Mouse (Mus musculus) hindbrain, postnatal 0 days (tissue): Measurements from ENCODE around the gene Acox1. TPM values are rescaled to one million over a fixed set of nuclear protein-coding genes. Genes with fewer than 3 reads are reported as not detected.

ENCODE experiments used
- ATAC-seq: fragments of 200-750 bp; cut with Nextera tagmentation; 2 replicates; pipeline ENCODE4 v1.8.0; 2017; ENCODE audit warnings: mild to moderate bottlenecking, moderate TSS enrichment, moderate library complexity
- DNase-seq: peaks from one replicate; pipeline ENCODE4 v3.0.0-alpha.2; 2015; ENCODE audit warnings: low spot score
- H3K27ac ChIP-seq: fragments of 300-500 bp; sonication (generic); 2 replicates; pipeline ENCODE4 v1.5.1; 2014; ENCODE audit warnings: mild to moderate bottlenecking
- H3K27me3 ChIP-seq: fragments of 300-500 bp; sonication (generic); 2 replicates; pipeline ENCODE4 v1.6.1; 2014; ENCODE audit warnings: low read length, mixed read lengths; ENCODE audit not compliant: insufficient read depth
- H3K36me3 ChIP-seq: fragments of 300-500 bp; sonication (generic); 2 replicates; pipeline ENCODE4 v1.6.1; 2014; ENCODE audit warnings: low read length, mixed read lengths; ENCODE audit not compliant: insufficient read depth
- H3K4me1 ChIP-seq: fragments of 300-500 bp; sonication (generic); 2 replicates; pipeline ENCODE4 v1.6.1; 2014; ENCODE audit warnings: antibody characterized with exemption, low read length, mixed read lengths; ENCODE audit not compliant: insufficient read depth
- H3K4me2 ChIP-seq: fragments of 300-500 bp; sonication (generic); 2 replicates; pipeline ENCODE4 v1.6.1; 2014; ENCODE audit warnings: low read depth, mild to moderate bottlenecking, low read length, moderate library complexity, mixed read lengths
- H3K4me3 ChIP-seq: fragments of 300-500 bp; sonication (generic); 2 replicates; pipeline ENCODE4 v1.5.1; 2014; ENCODE audit warnings: low read length
- H3K9ac ChIP-seq: fragments of 300-500 bp; sonication (generic); replicated peaks from 2 replicates; pipeline ENCODE4 v1.6.1; 2014; ENCODE audit warnings: mild to moderate bottlenecking, low read length, moderate library complexity, mixed read lengths
- H3K9me3 ChIP-seq: fragments of 300-500 bp; sonication (generic); 2 replicates; pipeline ENCODE4 v1.6.1; 2016; ENCODE audit warnings: low read length, mixed read lengths
- CTCF ChIP-seq: IDR thresholded peaks from 2 replicates; pipeline ENCODE4 v1.5.1; 2016; ENCODE audit warnings: antibody characterized with exemption, control low read depth, low read depth
- WGBS: fragments of 180-500 bp; shearing (Covaris S2); extraction: QIAGEN DNeasy Blood & Tissue Kit; methylation state at CpG from one replicate; pipeline ENCODE4 v1.1.7; 2014; 5-methylcytosine and 5-hydroxymethylcytosine counted together
- polyA plus RNA-seq: library from polyadenylated mRNA; unstranded; fragments of >200 nt; fragmentation: Nextera tagmentation; extraction: Ambion mirVana; gene quantifications from 2 replicates; pipeline ENCODE4 v1.2.1, GENCODE M21; 2015
- total RNA-seq: library from RNA; depleted of rRNA; stranded (reverse); fragments of >200 nt; gene quantifications from 2 replicates; pipeline ENCODE4 v1.2.3, GENCODE M21; 2014; rRNA removed

The Acox1 gene
- total and polyA plus RNA-seq, 2 experiments from 2014 or later = 65.0 to 112 TPM

DNA sequence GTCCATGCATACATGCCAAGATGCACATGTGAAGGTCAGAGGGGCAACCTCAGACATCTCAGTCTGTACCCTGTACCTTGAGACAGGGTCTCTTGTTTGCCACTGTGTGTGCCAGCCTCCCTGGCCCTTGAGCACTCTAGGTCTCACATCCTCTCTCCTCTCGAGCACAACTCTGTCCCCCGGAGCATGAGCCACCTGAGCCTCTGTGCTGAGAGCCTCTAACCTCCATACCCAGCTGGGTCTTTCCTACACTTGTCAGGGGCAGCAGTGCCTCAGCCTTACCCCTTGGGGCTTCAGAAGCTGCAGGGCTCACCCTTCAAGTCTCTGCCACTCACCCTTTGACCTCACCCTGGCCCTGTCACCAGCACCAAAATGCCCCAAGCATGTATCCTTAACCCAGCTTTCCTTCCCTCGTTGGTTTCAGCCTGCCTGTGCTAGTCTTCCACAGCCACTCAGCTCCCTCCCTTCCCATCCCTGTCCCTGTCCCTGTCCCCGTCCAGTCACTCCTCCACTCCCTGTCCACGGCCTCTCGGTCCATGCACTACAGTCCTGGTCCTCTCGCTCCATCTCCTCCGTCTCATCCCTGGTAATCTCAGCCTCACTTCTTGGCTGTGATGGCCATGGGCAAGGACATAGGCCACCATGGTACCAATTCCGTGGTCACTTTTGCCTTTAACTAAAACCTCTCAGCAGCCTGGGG lies 69.6 kb downstream of the Acox1 start:
- ATAC-seq (no peak), DNase-seq (no peak)
- peak overlapping the region; percentile 65 for H3K4me2 ChIP-seq
- H3K36me3 ChIP-seq = peaks cover 14% of the 10 kb centered on the region
- peak overlapping the region; percentile 91; the same call in 1 of the 2 replicates for H3K27ac ChIP-seq
- no peak overlapping the region for H3K4me3 ChIP-seq
- WGBS = 78% methylated on average over 9 of the region's 9 CpGs
- no peaks in the 10 kb centered on the region for H3K27me3 ChIP-seq
- peak overlapping the region; percentile 68; the same call in 1 of the 2 replicates for H3K9ac ChIP-seq
- no peak for TF ChIP-seq CTCF
- no peaks in the 10 kb centered on the region for H3K9me3 ChIP-seq
- peaks cover 20% of the 10 kb centered on the region for H3K4me1 ChIP-seq

DNA sequence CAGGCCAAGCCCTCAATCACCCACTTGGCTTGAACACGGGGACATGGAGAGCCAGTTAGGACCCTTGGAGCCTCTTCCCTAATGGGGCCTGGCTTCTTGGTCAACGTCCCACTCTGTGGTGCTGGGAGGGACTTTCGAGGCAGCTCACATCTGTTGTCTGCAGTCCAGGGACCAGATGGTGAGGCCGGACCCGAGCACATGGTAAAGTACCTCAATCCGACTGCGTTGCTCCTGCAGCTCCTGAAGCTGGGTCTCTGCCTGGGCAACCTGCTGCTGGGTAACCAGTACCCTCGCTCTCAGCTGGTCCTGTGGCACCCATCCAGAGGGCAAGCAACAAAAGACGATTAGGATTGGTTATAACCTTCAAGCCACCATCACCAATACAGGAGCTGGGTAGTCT lies 70.9 kb downstream of the Acox1 start:
- ATAC-seq (no peak; the same call in 1 of the 2 replicates), DNase-seq (peak; percentile 65)
- Histone ChIP-seq H3K4me2 (no peak overlapping the region), H3K27ac (peak overlapping the region; percentile 58; the same call in 1 of the 2 replicates), H3K9me3 (no peaks in the 10 kb centered on the region), H3K4me1 (peaks cover 20% of the 10 kb centered on the region), H3K9ac (no peak overlapping the region), H3K36me3 (peaks cover 14% of the 10 kb centered on the region), H3K4me3 (no peak overlapping the region), H3K27me3 (no peaks in the 10 kb centered on the region)
- TF ChIP-seq CTCF = no peak
- 42% methylated on average over 9 of the region's 9 CpGs for WGBS

DNA sequence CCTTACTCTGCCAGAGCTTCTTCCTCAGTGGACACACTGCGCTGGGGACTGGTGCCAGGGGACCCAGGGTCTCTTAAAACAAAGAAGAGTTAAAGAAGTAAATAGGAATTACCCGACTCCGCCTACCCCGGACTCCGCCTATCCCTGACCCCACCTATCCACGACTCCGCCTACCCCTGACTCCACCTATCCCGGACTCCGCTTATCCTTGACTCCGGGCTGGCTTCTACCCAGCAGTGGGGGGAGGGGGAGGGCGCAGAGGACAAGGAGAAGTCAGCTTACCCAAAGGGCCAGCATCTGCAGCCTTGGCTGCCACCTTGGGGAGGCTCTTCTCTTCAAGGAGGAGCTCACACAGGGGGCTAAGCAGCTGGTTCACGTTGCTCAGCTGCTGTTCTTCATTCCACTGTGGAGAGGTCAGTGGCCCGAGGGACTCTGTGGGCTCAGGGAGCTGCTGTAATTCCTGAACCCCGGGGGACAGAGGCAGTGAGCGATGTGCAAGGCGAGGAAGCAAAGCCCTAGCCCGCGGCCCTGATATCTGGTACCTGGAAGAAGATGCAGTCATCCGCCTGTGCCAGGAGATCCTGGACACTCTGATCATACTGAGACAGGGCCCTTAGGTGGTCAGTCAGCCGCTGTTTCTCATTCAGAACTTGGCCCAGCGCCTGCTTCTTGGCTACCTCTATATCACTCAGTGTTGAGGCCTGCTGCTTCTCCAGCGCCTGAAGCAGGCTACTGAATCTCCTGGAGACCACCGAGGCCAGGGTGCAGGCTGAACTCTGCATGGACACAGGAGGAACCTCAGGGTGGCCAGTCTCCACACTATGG lies 71.5 kb downstream of the Acox1 start, which contains the start of gene Trim47:
Gene Trim47 (minus strand): TSS at position 55 of the 825 bp plus-strand sequence.
- TF ChIP-seq CTCF = no peak
- Histone ChIP-seq H3K9ac (no peak within 1 kb of the TSS), H3K27ac (peak within 1 kb of the TSS; percentile 58; the same call in 1 of the 2 replicates)

DNA sequence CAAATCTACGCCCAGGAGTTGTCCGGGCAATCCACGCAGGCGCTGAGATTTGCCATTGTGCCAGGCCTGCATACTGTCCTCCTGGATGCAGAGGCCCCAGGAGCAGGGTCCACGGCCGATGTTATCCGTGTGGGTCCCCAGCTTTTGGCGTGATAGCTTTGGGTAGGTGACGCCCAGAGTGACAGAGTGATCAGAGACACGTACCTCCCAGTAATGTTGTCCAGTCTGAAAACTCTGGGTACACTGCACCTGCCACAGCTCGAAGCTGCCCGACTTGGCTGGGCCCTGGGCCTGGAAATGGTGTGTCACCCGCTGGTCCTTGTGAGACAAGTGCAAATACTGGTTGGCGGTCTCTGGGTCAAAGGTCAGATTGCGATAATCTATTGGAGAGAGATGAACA lies 72.6 kb downstream of the Acox1 start:
- TF ChIP-seq CTCF = no peak
- Histone ChIP-seq H3K4me2 (no peak overlapping the region), H3K27me3 (no peaks in the 10 kb centered on the region), H3K4me1 (peaks cover 18% of the 10 kb centered on the region), H3K9me3 (no peaks in the 10 kb centered on the region), H3K9ac (no peak overlapping the region), H3K4me3 (no peak overlapping the region), H3K36me3 (peaks cover 11% of the 10 kb centered on the region; the same call in 1 of the 2 replicates), H3K27ac (no peak overlapping the region)
- 94% methylated on average over 15 of the region's 15 CpGs for WGBS
- no peak for ATAC-seq
- DNase-seq = no peak

More for the DNA sequence above, 71.5 kb downstream of the Acox1 start, which contains the start of gene Trim47:
- Histone ChIP-seq H3K4me3 (no peak within 1 kb of the TSS), H3K9me3 (no peaks in the 10 kb centered on the region), H3K27me3 (no peaks in the 10 kb centered on the region), H3K4me2 (0 out of 2 replicates have a peak within 1 kb of the TSS, but pooled peaks have one; percentile 5), H3K4me1 (peaks cover 20% of the 10 kb centered on the region), H3K36me3 (peaks cover 12% of the 10 kb centered on the region)
- 29% methylated on average over 23 of the region's 23 CpGs for WGBS
- DNase-seq (peak; percentile 53), ATAC-seq (no peak)

Other genes with a start within 250 kb of the Acox1 start
- gene Itgb4, start 224.3 kb downstream of the Acox1 start, total RNA-seq = 1.7 and 3.1 TPM in 2 replicates
- gene Itgb4, start 224.3 kb downstream of the Acox1 start, polyA plus RNA-seq = 2.2 and 2.8 TPM in 2 replicates
- 51.5 and 52.3 TPM in 2 replicates for gene Galk1, start 186.3 kb downstream of the Acox1 start, total RNA-seq
- gene Galk1, start 186.3 kb downstream of the Acox1 start, polyA plus RNA-seq = 60.3 and 61.7 TPM in 2 replicates
- 603 and 627 TPM in 2 replicates for gene H3f3b, start 171.1 kb downstream of the Acox1 start, total RNA-seq
- gene H3f3b, start 171.1 kb downstream of the Acox1 start, polyA plus RNA-seq = 2,179 and 2,253 TPM in 2 replicates
- gene Unk, start 168.7 kb downstream of the Acox1 start, total RNA-seq = 47.1 and 50.2 TPM in 2 replicates
- 22.8 and 24.5 TPM in 2 replicates for gene Unk, start 168.7 kb downstream of the Acox1 start, polyA plus RNA-seq
- gene Unc13d, start 121.1 kb downstream of the Acox1 start, total RNA-seq = 0.65 and 1.3 TPM in 2 replicates
- 0.65 and 0.96 TPM in 2 replicates for gene Unc13d, start 121.1 kb downstream of the Acox1 start, polyA plus RNA-seq
- gene Wbp2, start 112.0 kb downstream of the Acox1 start, total RNA-seq = 146 and 171 TPM in 2 replicates
- 206 and 234 TPM in 2 replicates for gene Wbp2, start 112.0 kb downstream of the Acox1 start, polyA plus RNA-seq
- gene Trim47, start 71.8 kb downstream of the Acox1 start, total RNA-seq = 14.2 and 17.0 TPM in 2 replicates
- gene Trim47, start 71.8 kb downstream of the Acox1 start, polyA plus RNA-seq = 9.5 and 10.1 TPM in 2 replicates
- gene Trim65, start 67.9 kb downstream of the Acox1 start, total RNA-seq = 8.2 and 9.6 TPM in 2 replicates
- gene Trim65, start 67.9 kb downstream of the Acox1 start, polyA plus RNA-seq = 2.4 TPM in 2 replicates
- 83.9 and 94.0 TPM in 2 replicates for gene Mrpl38, start 60.2 kb downstream of the Acox1 start, total RNA-seq
- gene Mrpl38, start 60.2 kb downstream of the Acox1 start, polyA plus RNA-seq = 71.9 and 73.3 TPM in 2 replicates
- gene Fbf1, start 30.9 kb downstream of the Acox1 start, total RNA-seq = 68.1 and 73.5 TPM in 2 replicates
- 33.8 and 35.3 TPM in 2 replicates for gene Fbf1, start 30.9 kb downstream of the Acox1 start, polyA plus RNA-seq
- gene Ten1, start 190 bp downstream of the Acox1 start, total RNA-seq = 66.6 and 74.8 TPM in 2 replicates
- gene Ten1, start 190 bp downstream of the Acox1 start, polyA plus RNA-seq = 101 and 110 TPM in 2 replicates
- gene Evpl, start 39.0 kb upstream of the Acox1 start, total RNA-seq = 2.8 and 2.9 TPM in 2 replicates
- 1.6 TPM in 2 replicates for gene Evpl, start 39.0 kb upstream of the Acox1 start, polyA plus RNA-seq
- gene Srp68, start 75.2 kb upstream of the Acox1 start, total RNA-seq = 18.3 and 22.5 TPM in 2 replicates
- 50.4 and 50.8 TPM in 2 replicates for gene Srp68, start 75.2 kb upstream of the Acox1 start, polyA plus RNA-seq
- 0.40 TPM in 1 of 2 replicates, not detected in the other for gene Galr2, start 81.9 kb upstream of the Acox1 start, total RNA-seq
- gene Galr2, start 81.9 kb upstream of the Acox1 start, polyA plus RNA-seq = 0.34 and 0.44 TPM in 2 replicates
- gene Exoc7, start 108.2 kb upstream of the Acox1 start, total RNA-seq = 84.6 and 95.3 TPM in 2 replicates
- 128 TPM in 2 replicates for gene Exoc7, start 108.2 kb upstream of the Acox1 start, polyA plus RNA-seq
- 37.6 and 40.0 TPM in 2 replicates for gene Foxj1, start 136.4 kb upstream of the Acox1 start, total RNA-seq
- gene Foxj1, start 136.4 kb upstream of the Acox1 start, polyA plus RNA-seq = 15.5 and 16.6 TPM in 2 replicates
- gene Rnf157, start 214.0 kb upstream of the Acox1 start, total RNA-seq = 108 and 117 TPM in 2 replicates
- gene Rnf157, start 214.0 kb upstream of the Acox1 start, polyA plus RNA-seq = 53.0 and 60.5 TPM in 2 replicates
- gene Ubald2, start 235.0 kb upstream of the Acox1 start, total RNA-seq = 67.9 and 102 TPM in 2 replicates
- 39.3 and 41.7 TPM in 2 replicates for gene Ubald2, start 235.0 kb upstream of the Acox1 start, polyA plus RNA-seq